Mouse (Mus musculus) forebrain, embryonic 14.5 days (tissue): ENCODE data around the gene Mrpl17. TPM values are rescaled to one million over a fixed set of nuclear protein-coding genes. Genes with fewer than 3 reads are reported as not detected.

Experiments used
- ATAC-seq: fragments of 200-750 bp; cut with Nextera tagmentation; 2 replicates; pipeline ENCODE4 v1.8.0; 2017; ENCODE audit warnings: mild to moderate bottlenecking, moderate library complexity
- DNase-seq: peaks from one replicate; pipeline ENCODE4 v3.0.0-alpha.2; 2015; ENCODE audit warnings: low spot score
- H3K27ac ChIP-seq: fragments of 300-500 bp; sonication (generic); 2 replicates; pipeline ENCODE4 v1.5.1; 2014; ENCODE audit warnings: low read depth, mild to moderate bottlenecking, control low read depth, low read length, moderate library complexity
- H3K27me3 ChIP-seq: fragments of 300-500 bp; sonication (generic); replicated peaks from 2 replicates; pipeline ENCODE4 v1.6.1; 2014; ENCODE audit warnings: low read length, control low read depth, mixed read lengths; ENCODE audit not compliant: control insufficient read depth, insufficient read depth
- H3K36me3 ChIP-seq: fragments of 300-500 bp; sonication (generic); 2 replicates; pipeline ENCODE4 v1.6.1; 2014; ENCODE audit warnings: low read length, control low read depth; ENCODE audit not compliant: control insufficient read depth, insufficient read depth
- H3K4me1 ChIP-seq: fragments of 300-500 bp; sonication (generic); 2 replicates; pipeline ENCODE4 v1.6.1; 2014; ENCODE audit warnings: antibody characterized with exemption, low read length, control low read depth; ENCODE audit not compliant: control insufficient read depth, insufficient read depth
- H3K4me2 ChIP-seq: fragments of 300-500 bp; sonication (generic); 2 replicates; pipeline ENCODE4 v1.6.1; 2014; ENCODE audit warnings: mild to moderate bottlenecking, control low read depth, low read length
- H3K4me3 ChIP-seq: fragments of 300-500 bp; sonication (generic); 2 replicates; pipeline ENCODE4 v1.5.1; 2014; ENCODE audit warnings: low read depth, low read length, control low read depth
- H3K9ac ChIP-seq: fragments of 300-500 bp; sonication (generic); 2 replicates; pipeline ENCODE4 v1.6.1; 2014; ENCODE audit warnings: mild to moderate bottlenecking, low read length, control low read depth, moderate library complexity
- H3K9me3 ChIP-seq: fragments of 300-500 bp; sonication (generic); replicated peaks from 2 replicates; pipeline ENCODE4 v1.6.1; 2016; ENCODE audit warnings: low read length, control low read depth, mixed read lengths; ENCODE audit not compliant: control insufficient read depth
- WGBS: fragments of 180-500 bp; shearing (Covaris S2); extraction: QIAGEN DNeasy Blood & Tissue Kit; methylation state at CpG from one replicate; pipeline ENCODE4 v1.1.7; 2014; 5-methylcytosine and 5-hydroxymethylcytosine counted together
- polyA plus RNA-seq: library from polyadenylated mRNA; unstranded; fragments of >200 nt; fragmentation: Nextera tagmentation; extraction: Ambion mirVana; gene quantifications from 2 replicates; pipeline ENCODE4 v1.2.1, GENCODE M21; 2014

The Mrpl17 gene
- polyA plus RNA-seq, 1 experiment from 2014 or later, result 221 TPM

- Histone ChIP-seq H3K4me1 (peaks cover 16% of the 10 kb centered on the region), H3K4me2 (no peak overlapping the region)
These were observed 32.9 kb downstream of the Mrpl17 start for GRCm38 (mm10) chr7:105777797-105778552.

DNA sequence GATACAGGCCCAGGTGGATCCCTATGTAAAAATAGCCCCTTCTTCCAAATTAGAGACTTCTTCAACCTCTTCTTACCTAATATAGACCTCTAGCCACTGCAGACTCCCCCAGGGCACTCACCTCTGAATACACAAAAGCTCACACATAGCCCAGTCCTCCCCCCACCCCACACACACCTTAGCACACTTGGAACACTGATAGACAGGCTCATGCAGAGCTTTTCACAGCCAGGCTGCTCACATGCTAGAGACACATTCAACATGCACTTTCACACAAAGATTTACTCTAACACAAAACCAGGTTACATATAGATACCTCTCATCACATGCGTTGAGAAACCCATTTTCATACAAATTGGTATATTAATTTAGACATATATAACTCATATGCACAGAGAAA, 33.6 kb downstream of the Mrpl17 start:
- no peaks in the 10 kb centered on the region for H3K9me3 ChIP-seq
- 91% methylated on average over 1 of the region's 1 CpGs for WGBS
- H3K27me3 ChIP-seq, result no peaks in the 10 kb centered on the region
- DNase-seq, result no peak
- no peak overlapping the region for H3K27ac ChIP-seq
- H3K36me3 ChIP-seq, result peaks cover 81% of the 10 kb centered on the region
- no peak overlapping the region for H3K4me2 ChIP-seq
- no peak for ATAC-seq
- no peak overlapping the region for H3K9ac ChIP-seq
- H3K4me1 ChIP-seq, result peaks cover 16% of the 10 kb centered on the region
- H3K4me3 ChIP-seq, result no peak overlapping the region

More at GRCm38 (mm10) chr7:105777797-105778552, 32.9 kb downstream of the Mrpl17 start:
- H3K9me3 ChIP-seq, result no peaks in the 10 kb centered on the region
- no peak overlapping the region for H3K4me3 ChIP-seq
- no peak overlapping the region; the same call in 1 of the 2 replicates for H3K27ac ChIP-seq
- 77% methylated on average over 13 of the region's 13 CpGs for WGBS
- H3K27me3 ChIP-seq, result no peaks in the 10 kb centered on the region
- ATAC-seq (peak; percentile 41), DNase-seq (no peak)
- peaks cover 81% of the 10 kb centered on the region for H3K36me3 ChIP-seq
- peak overlapping the region; percentile 22; the same call in 1 of the 2 replicates for H3K9ac ChIP-seq

GRCm38 (mm10) chr7:105776026-105776425, 34.9 kb downstream of the Mrpl17 start:
- Histone ChIP-seq H3K27ac (no peak overlapping the region), H3K9me3 (no peaks in the 10 kb centered on the region), H3K4me1 (peaks cover 16% of the 10 kb centered on the region), H3K36me3 (peaks cover 81% of the 10 kb centered on the region), H3K4me3 (no peak overlapping the region), H3K27me3 (no peaks in the 10 kb centered on the region), H3K9ac (no peak overlapping the region), H3K4me2 (no peak overlapping the region)
- no peak for DNase-seq
- ATAC-seq, result no peak
- WGBS, result 82% methylated on average over 2 of the region's 2 CpGs

DNA sequence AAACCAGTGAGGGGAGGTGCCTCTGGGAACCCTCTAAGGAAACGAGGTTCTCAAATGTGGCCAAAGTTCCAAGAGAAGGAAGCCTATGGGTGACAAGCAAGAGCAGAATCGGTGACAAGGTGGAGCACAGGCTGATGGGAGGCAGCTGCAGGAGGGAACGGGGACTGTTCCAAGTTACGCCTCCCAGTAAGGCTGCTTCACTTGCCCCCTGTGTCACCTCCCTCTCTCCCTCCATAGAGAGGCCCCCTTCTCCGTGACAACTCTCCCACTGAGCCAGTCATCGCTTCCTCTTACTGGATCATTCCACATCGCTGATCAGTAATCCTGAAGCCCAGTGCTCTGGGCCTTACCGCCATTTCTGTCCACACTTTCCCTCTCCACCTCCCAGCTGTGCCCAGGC, 36.2 kb downstream of the Mrpl17 start:
- Histone ChIP-seq H3K27ac (no peak overlapping the region), H3K9me3 (no peaks in the 10 kb centered on the region), H3K4me1 (peaks cover 16% of the 10 kb centered on the region), H3K4me2 (no peak overlapping the region), H3K4me3 (no peak overlapping the region), H3K36me3 (peaks cover 82% of the 10 kb centered on the region), H3K27me3 (no peaks in the 10 kb centered on the region), H3K9ac (0 out of 2 replicates have a peak overlapping the region, but pooled peaks have one; percentile 3)
- WGBS, result 28% methylated on average over 8 of the region's 8 CpGs
- DNase-seq (no peak), ATAC-seq (no peak)

- ATAC-seq (no peak), DNase-seq (no peak)
- Histone ChIP-seq H3K9ac (no peak overlapping the region), H3K27ac (no peak overlapping the region), H3K4me2 (no peak overlapping the region), H3K27me3 (no peaks in the 10 kb centered on the region), H3K4me3 (no peak overlapping the region), H3K36me3 (peaks cover 84% of the 10 kb centered on the region), H3K9me3 (no peaks in the 10 kb centered on the region), H3K4me1 (peaks cover 5% of the 10 kb centered on the region; the same call in 1 of the 2 replicates)
- 92% methylated on average over 5 of the region's 5 CpGs for WGBS
These were observed 37.9 kb downstream of the Mrpl17 start for GRCm38 (mm10) chr7:105773041-105773440.

- WGBS, result 96% methylated on average over 15 of the region's 15 CpGs
- H3K9ac ChIP-seq, result no peak overlapping the region
- no peak overlapping the region for H3K27ac ChIP-seq
- peaks cover 84% of the 10 kb centered on the region for H3K36me3 ChIP-seq
- H3K4me1 ChIP-seq, result peaks cover 2% of the 10 kb centered on the region; the same call in 1 of the 2 replicates
- H3K4me3 ChIP-seq, result no peak overlapping the region
- H3K4me2 ChIP-seq, result no peak overlapping the region
- DNase-seq (no peak), ATAC-seq (no peak)
- no peaks in the 10 kb centered on the region for H3K27me3 ChIP-seq
- no peaks in the 10 kb centered on the region for H3K9me3 ChIP-seq
These were observed 38.6 kb downstream of the Mrpl17 start for GRCm38 (mm10) chr7:105772331-105772730.

DNA sequence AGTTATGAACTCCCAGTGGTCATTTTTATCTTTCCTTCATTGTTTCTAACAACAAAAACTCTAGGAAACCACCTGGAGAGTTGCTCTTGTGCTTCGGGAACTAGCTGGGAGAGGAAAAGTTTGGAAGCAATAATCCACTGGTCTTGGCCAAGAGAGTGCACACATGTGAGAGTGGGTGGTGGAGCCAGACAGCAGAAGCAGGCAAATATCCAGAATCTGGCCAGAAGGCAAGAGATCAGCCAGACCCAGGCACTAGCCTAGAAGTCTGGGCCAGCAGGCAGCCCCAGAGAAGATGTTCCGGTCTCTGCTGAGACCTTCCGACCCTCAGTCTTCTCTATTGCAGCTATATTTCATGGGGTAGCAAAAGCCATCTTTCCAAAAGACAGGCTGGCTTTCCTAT, 40.9 kb downstream of the Mrpl17 start:
- H3K4me2 ChIP-seq, result no peak overlapping the region
- no peak overlapping the region for H3K9ac ChIP-seq
- no peaks in the 10 kb centered on the region for H3K27me3 ChIP-seq
- ATAC-seq (no peak), DNase-seq (no peak)
- no peaks in the 10 kb centered on the region for H3K9me3 ChIP-seq
- 92% methylated on average over 3 of the region's 3 CpGs for WGBS
- H3K27ac ChIP-seq, result no peak overlapping the region
- peaks cover 1% of the 10 kb centered on the region; the same call in 1 of the 2 replicates for H3K4me1 ChIP-seq
- peaks cover 95% of the 10 kb centered on the region for H3K36me3 ChIP-seq
- H3K4me3 ChIP-seq, result no peak overlapping the region

- Histone ChIP-seq H3K4me1 (no peaks in the 10 kb centered on the region; the same call in 1 of the 2 replicates), H3K9ac (no peak overlapping the region), H3K27me3 (0 out of 2 replicates have a peak, but pooled peaks cover 3% of the 10 kb centered on the region), H3K9me3 (no peaks in the 10 kb centered on the region), H3K36me3 (peaks cover 99% of the 10 kb centered on the region), H3K27ac (no peak overlapping the region), H3K4me2 (no peak overlapping the region), H3K4me3 (no peak overlapping the region)
- WGBS, result 44% methylated on average over 6 of the region's 6 CpGs
- DNase-seq (no peak), ATAC-seq (no peak)
These were observed 43.2 kb downstream of the Mrpl17 start for GRCm38 (mm10) chr7:105767729-105768165.

GRCm38 (mm10) chr7:105764331-105764730, 46.6 kb downstream of the Mrpl17 start:
- Histone ChIP-seq H3K4me2 (no peak overlapping the region), H3K36me3 (peaks cover 94% of the 10 kb centered on the region), H3K27ac (no peak overlapping the region), H3K4me1 (no peaks in the 10 kb centered on the region; the same call in 1 of the 2 replicates), H3K9me3 (no peaks in the 10 kb centered on the region), H3K9ac (no peak overlapping the region), H3K27me3 (0 out of 2 replicates have a peak, but pooled peaks cover 3% of the 10 kb centered on the region), H3K4me3 (no peak overlapping the region)
- no peak for DNase-seq
- WGBS, result 92% methylated on average over 11 of the region's 11 CpGs
- ATAC-seq, result no peak
